Mouse (Mus musculus): ENCODE results near the gene Nos1.

GRCm38 (mm10) chr5:117889571-117889970, 108.7 kb downstream of the Nos1 start:
- TF ChIP-seq GATA1 (IDR thresholded peaks at IDR 0.05; ENCODE audit: borderline replicate concordance, low read length), result no peak
- no peak for TF ChIP-seq FLI1 (IDR thresholded peaks at IDR 0.05; ENCODE audit: low read length)

Data from megakaryocyte, embryonic 14.5 days (primary cell).